ENCODE assay signal across 8 mouse cellular contexts in the genomic region with DNA sequence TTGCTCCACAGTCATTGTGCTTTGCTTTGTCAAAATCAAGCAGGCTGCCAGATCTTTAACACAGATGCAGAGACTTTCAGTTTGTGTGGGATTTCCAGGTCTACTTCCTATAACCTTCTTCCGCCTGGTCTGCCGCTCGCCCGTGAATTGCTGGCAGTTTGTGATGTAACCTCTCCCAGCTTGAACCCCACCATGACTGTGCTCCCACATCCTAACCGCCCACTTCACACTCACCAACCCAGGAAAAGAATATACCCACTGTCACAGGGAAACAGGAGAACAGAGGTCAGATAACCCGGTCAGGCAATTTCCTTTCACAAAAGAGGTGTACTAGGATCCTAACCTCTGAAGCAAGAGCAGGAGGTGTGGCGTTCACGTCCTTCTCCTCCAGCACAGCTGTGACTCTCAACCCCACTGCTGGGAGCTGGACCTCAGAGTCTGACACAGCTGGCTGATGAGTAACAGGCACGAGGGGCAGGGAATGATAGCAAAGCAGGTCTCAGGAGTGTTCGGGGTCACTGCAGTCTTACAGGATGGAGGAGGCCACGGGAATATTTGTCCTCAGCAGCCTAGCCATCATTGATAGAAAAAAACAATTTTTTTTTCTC.
DNase-seq lines count a peak whose midpoint lies in the region; ATAC-seq lines count a peak whose summit lies in the region.
"Had no signal": no experiment of that assay in that cellular context is flagged by ENCODE, and none has a peak within 500 bp of the region (broad histone marks: within the 10 kb centered on the region; RNA-seq: fewer than 3 reads in every experiment).

No protein-coding gene starts in this region.

- no peaks in the 10 kb centered on the region for H3K9me3 ChIP-seq in heart, embryonic 16.5 days (replicated peaks; ENCODE audit: control insufficient read depth, low read length)
- no peaks in the 10 kb centered on the region for H3K9me3 ChIP-seq in liver, embryonic 16.5 days (replicated peaks; ENCODE audit: control insufficient read depth, low read length)
- H3K9me3 ChIP-seq: forebrain, embryonic 12.5 days had no signal

- 39% methylated on average over 11 of the region's 11 CpGs for WGBS in heart, embryonic 16.5 days
- 39% methylated on average over 11 of the region's 11 CpGs for WGBS in liver, embryonic 16.5 days (ENCODE audit: insufficient replicate concordance)

- H3K36me3 ChIP-seq in heart, embryonic 16.5 days (ENCODE audit: control insufficient read depth, insufficient read depth): no peaks in the 10 kb centered on the region
- H3K36me3 ChIP-seq in liver, embryonic 16.5 days (ENCODE audit: control insufficient read depth, insufficient read depth): no peaks in the 10 kb centered on the region

- no peak overlapping the region for H3K9ac ChIP-seq in heart, embryonic 16.5 days (ENCODE audit: low read length)
- peak overlapping the region; percentile 58 for H3K9ac ChIP-seq in liver, embryonic 16.5 days (ENCODE audit: low read depth, low read length)
- H3K9ac ChIP-seq: forebrain, embryonic 12.5 days had no signal

- no peak overlapping the region for H3K4me2 ChIP-seq in heart, embryonic 16.5 days (ENCODE audit: low read depth, low read length)
- H3K4me2 ChIP-seq in liver, embryonic 16.5 days (ENCODE audit: low read depth, low read length): peak overlapping the region; percentile 43
- H3K4me2 ChIP-seq: forebrain, embryonic 12.5 days had no signal

- ATAC-seq in common myeloid progenitor, adult 5-6 weeks (replicated peaks; ENCODE audit: low read depth, poor library complexity, severe bottlenecking): peak; percentile 81
- ATAC-seq in heart, embryonic 16.5 days (replicated peaks; ENCODE audit: extremely low read depth, insufficient read depth, low FRiP score): no peak
- ATAC-seq in liver, embryonic 16.5 days (ENCODE audit: low read depth): no peak
- no peak for ATAC-seq in frontal cortex, adult (ENCODE audit: low TSS enrichment)

- no peak overlapping the region for H3K4me3 ChIP-seq in heart, embryonic 16.5 days (ENCODE audit: low read length)
- H3K4me3 ChIP-seq in liver, embryonic 16.5 days (ENCODE audit: low read depth, low read length): peak overlapping the region; percentile 25; the same call in 1 of the 2 replicates
- H3K4me3 ChIP-seq: forebrain, embryonic 12.5 days had no signal

- DNase-seq in CD8-positive naive resting alpha-beta T cell, adult 2 months (ENCODE audit: low read depth in 2 of 2, low spot score in 2 of 2): peak; percentile 2 to 4
- no peak for DNase-seq in lung, postnatal 10 days
- DNase-seq in layer of hippocampus, postnatal 25 days (ENCODE audit: extremely low spot score in 1 of 2, low spot score in 1 of 2): no peak

- H3K4me1 ChIP-seq in heart, embryonic 16.5 days (ENCODE audit: control insufficient read depth, insufficient read depth, low read length): peaks cover 10% of the 10 kb centered on the region
- H3K4me1 ChIP-seq in liver, embryonic 16.5 days (ENCODE audit: control insufficient read depth, low read depth, low read length): peaks cover 28% of the 10 kb centered on the region

- H3K27ac ChIP-seq in heart, embryonic 16.5 days (ENCODE audit: low read length): peak overlapping the region; percentile 23; the same call in 1 of the 2 replicates
- peak overlapping the region; percentile 96 for H3K27ac ChIP-seq in liver, embryonic 16.5 days (ENCODE audit: low read length)
- H3K27ac ChIP-seq: forebrain, embryonic 12.5 days had no signal

- H3K27me3 ChIP-seq in heart, embryonic 16.5 days (ENCODE audit: control insufficient read depth, insufficient read depth, low read length): no peaks in the 10 kb centered on the region
- H3K27me3 ChIP-seq in liver, embryonic 16.5 days (ENCODE audit: control insufficient read depth, insufficient read depth, low read depth, low read length): no peaks in the 10 kb centered on the region
- H3K27me3 ChIP-seq: forebrain, embryonic 12.5 days had no signal

Comparison
In these comparisons a context has a peak if more than half of its experiments do, and no peak if none do; other contexts are left out.
1. DNase-seq: peak in CD8-positive naive resting alpha-beta T cell, adult 2 months (2 of 2); none in lung, postnatal 10 days (single experiment) and layer of hippocampus, postnatal 25 days (0 of 2).